Mouse (Mus musculus) liver, embryonic 14.5 days (tissue): ENCODE data around the gene Xdh.

Experiments
- CTCF ChIP-seq: IDR thresholded peaks from 2 replicates; pipeline ENCODE4 v1.5.1; 2016; ENCODE audit warnings: antibody characterized with exemption, low read depth, control low read depth
- EP300 ChIP-seq: IDR thresholded peaks from 2 replicates; pipeline ENCODE4 v1.6.1; 2016; ENCODE audit warnings: antibody characterized with exemption, low read depth

DNA sequence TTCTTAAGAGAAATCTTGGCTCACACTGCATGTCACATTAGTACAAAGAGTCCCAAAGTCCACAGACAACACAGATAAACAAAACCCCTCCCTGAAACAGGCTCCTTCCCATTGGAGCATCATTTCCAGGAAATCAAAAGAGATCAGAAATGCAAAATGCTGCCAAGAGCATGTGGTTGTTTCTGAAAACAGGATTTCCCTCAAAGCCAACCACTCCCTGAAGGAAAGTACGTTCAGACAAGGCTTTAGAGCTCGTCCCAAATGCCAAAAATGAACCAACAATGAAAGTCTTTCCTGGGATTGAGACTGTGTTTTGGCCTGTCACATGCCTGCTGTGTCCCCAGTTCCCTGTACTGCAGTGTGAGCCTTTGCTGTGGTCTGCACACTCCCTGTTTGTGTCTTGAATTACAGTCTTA is 12.6 kb upstream of the Xdh start:
- TF ChIP-seq CTCF (no peak), EP300 (no peak)
